Mouse (Mus musculus): ENCODE data around the gene Hint2. TPM values are rescaled to one million over a fixed set of nuclear protein-coding genes. Genes with fewer than 3 reads are reported as not detected.

Gene Hint2
- polyA plus RNA-seq, 1 experiment from 2014 or later, result 88.0 TPM

Small RNA genes within 50 kb of the gene (microRNA-seq; reads per million reads assigned to microRNA genes)
- gene Gm25262 (ENCODE audit: borderline number of aligned reads), result not detected

Other genes starting within 250 kb of the Hint2 start
- gene Fam166b, start 227.3 kb downstream of the Hint2 start, polyA plus RNA-seq (2014; fragmentation: Nextera tagmentation; extraction: Ambion mirVana), result not detected in 2 replicates
- gene Tesk1, start 214.5 kb downstream of the Hint2 start, polyA plus RNA-seq (2014; fragmentation: Nextera tagmentation; extraction: Ambion mirVana), result 4.3 TPM in 2 replicates
- gene Cd72, start 201.8 kb downstream of the Hint2 start, polyA plus RNA-seq (2014; fragmentation: Nextera tagmentation; extraction: Ambion mirVana), result 1.2 and 1.3 TPM in 2 replicates
- gene Sit1, start 172.7 kb downstream of the Hint2 start, polyA plus RNA-seq (2014; fragmentation: Nextera tagmentation; extraction: Ambion mirVana), result not detected in 2 replicates
- 60.3 and 60.5 TPM in 2 replicates for gene Ccdc107, start 163.6 kb downstream of the Hint2 start, polyA plus RNA-seq (2014; fragmentation: Nextera tagmentation; extraction: Ambion mirVana)
- gene Arhgef39, start 156.8 kb downstream of the Hint2 start, polyA plus RNA-seq (2014; fragmentation: Nextera tagmentation; extraction: Ambion mirVana), result 45.1 and 46.1 TPM in 2 replicates
- 1.5 and 2.0 TPM in 2 replicates for gene Car9, start 149.5 kb downstream of the Hint2 start, polyA plus RNA-seq (2014; fragmentation: Nextera tagmentation; extraction: Ambion mirVana)
- 46.4 and 51.2 TPM in 2 replicates for gene Tpm2, start 132.7 kb downstream of the Hint2 start, polyA plus RNA-seq (2014; fragmentation: Nextera tagmentation; extraction: Ambion mirVana)
- gene Creb3, start 94.1 kb downstream of the Hint2 start, polyA plus RNA-seq (2014; fragmentation: Nextera tagmentation; extraction: Ambion mirVana), result 29.6 and 31.3 TPM in 2 replicates
- 66.4 and 68.4 TPM in 2 replicates for gene Tln1, start 93.8 kb downstream of the Hint2 start, polyA plus RNA-seq (2014; fragmentation: Nextera tagmentation; extraction: Ambion mirVana)
- 18.4 and 22.9 TPM in 2 replicates for gene Rgp1, start 77.8 kb downstream of the Hint2 start, polyA plus RNA-seq (2014; fragmentation: Nextera tagmentation; extraction: Ambion mirVana)
- 18.8 and 20.3 TPM in 2 replicates for gene Gba2, start 77.6 kb downstream of the Hint2 start, polyA plus RNA-seq (2014; fragmentation: Nextera tagmentation; extraction: Ambion mirVana)
- 0.75 and 2.2 TPM in 2 replicates for gene Msmp, start 72.0 kb downstream of the Hint2 start, polyA plus RNA-seq (2014; fragmentation: Nextera tagmentation; extraction: Ambion mirVana)
- 3.2 and 4.5 TPM in 2 replicates for gene Npr2, start 24.5 kb downstream of the Hint2 start, polyA plus RNA-seq (2014; fragmentation: Nextera tagmentation; extraction: Ambion mirVana)
- 0.30 and 1.5 TPM in 2 replicates for gene Spag8, start 2.9 kb downstream of the Hint2 start, polyA plus RNA-seq (2014; fragmentation: Nextera tagmentation; extraction: Ambion mirVana)
- gene Tmem8b, start 12.5 kb upstream of the Hint2 start, polyA plus RNA-seq (2014; fragmentation: Nextera tagmentation; extraction: Ambion mirVana), result 0.84 and 1.1 TPM in 2 replicates
- gene Fam221b, start 12.7 kb upstream of the Hint2 start, polyA plus RNA-seq (2014; fragmentation: Nextera tagmentation; extraction: Ambion mirVana), result 2.2 and 2.3 TPM in 2 replicates
- gene Olfr70, start 44.3 kb upstream of the Hint2 start, polyA plus RNA-seq (2014; fragmentation: Nextera tagmentation; extraction: Ambion mirVana), result not detected in 2 replicates
- gene Olfr71, start 53.8 kb upstream of the Hint2 start, polyA plus RNA-seq (2014; fragmentation: Nextera tagmentation; extraction: Ambion mirVana), result not detected in 2 replicates
- 0.25 and 0.45 TPM in 2 replicates for gene Hrct1, start 70.7 kb upstream of the Hint2 start, polyA plus RNA-seq (2014; fragmentation: Nextera tagmentation; extraction: Ambion mirVana)
- gene Spaar, start 73.6 kb upstream of the Hint2 start, polyA plus RNA-seq (2014; fragmentation: Nextera tagmentation; extraction: Ambion mirVana), result 0.13 TPM in 1 of 2 replicates, not detected in the other
- gene Olfr159, start 114.5 kb upstream of the Hint2 start, polyA plus RNA-seq (2014; fragmentation: Nextera tagmentation; extraction: Ambion mirVana), result not detected in 2 replicates
- gene Olfr156, start 167.4 kb upstream of the Hint2 start, polyA plus RNA-seq (2014; fragmentation: Nextera tagmentation; extraction: Ambion mirVana), result not detected in 2 replicates
- gene Olfr157, start 183.7 kb upstream of the Hint2 start, polyA plus RNA-seq (2014; fragmentation: Nextera tagmentation; extraction: Ambion mirVana), result not detected in 2 replicates
- not detected in 2 replicates for gene Olfr155, start 195.1 kb upstream of the Hint2 start, polyA plus RNA-seq (2014; fragmentation: Nextera tagmentation; extraction: Ambion mirVana)
- 9.1 and 9.6 TPM in 2 replicates for gene Reck, start 219.1 kb upstream of the Hint2 start, polyA plus RNA-seq (2014; fragmentation: Nextera tagmentation; extraction: Ambion mirVana)

All from liver, embryonic 11.5 days (tissue).